Mouse (Mus musculus) C3H10T1/2 (cell line): ENCODE data around the gene Trim66. TPM values are rescaled to one million over a fixed set of nuclear protein-coding genes. Genes with fewer than 3 reads are reported as not detected.

ENCODE experiments used
- polyA plus RNA-seq, 2 experiments: library from polyadenylated mRNA; unstranded; fragments of >200 nt; fragmentation: generic; extraction: Trizol; gene quantifications; one replicate each; pipeline ENCODE4 v1.2.1; 2012; ENCODE audit warnings: missing spikeins in 2 of 2

Gene Trim66
- polyA plus RNA-seq = under 1 TPM; 0.04 to 0.06 TPM

GRCm38 (mm10) chr7:109508034-109508433, at the start of gene Trim66:
Trim66 (minus strand) TSS chr7:109508134.

GRCm38 (mm10) chr7:109518838-109519696, 11.1 kb upstream of the Trim66 start, which contains the start of gene Rpl27a:
Rpl27a (plus strand) TSS chr7:109519147.

GRCm38 (mm10) chr7:109438781-109439591, 68.9 kb downstream of the Trim66 start, which contains the start of gene Stk33:
Stk33 (minus strand) TSS chr7:109439081.

Other genes starting within 250 kb of the Trim66 start
- not detected for gene Stk33, start 69.1 kb downstream of the Trim66 start, polyA plus RNA-seq
- 1,000 to 10,000 TPM; 1,095 to 2,909 TPM for gene Rpl27a, start 11.0 kb upstream of the Trim66 start, polyA plus RNA-seq
- gene St5, start 195.5 kb upstream of the Trim66 start, polyA plus RNA-seq = 10 to 100 TPM in 1 of 2 experiments, 1 to 10 TPM in 1; 4.6 to 11.9 TPM
- gene Akip1, start 195.6 kb upstream of the Trim66 start, polyA plus RNA-seq = not detected
- gene BC051019, start 215.7 kb upstream of the Trim66 start, polyA plus RNA-seq = under 1 TPM; 0.12 to 0.14 TPM
- under 1 TPM; 0.20 to 0.45 TPM for gene Ascl3, start 223.6 kb upstream of the Trim66 start, polyA plus RNA-seq
- 10 to 100 TPM; 22.5 to 53.1 TPM for gene Tmem9b, start 244.7 kb upstream of the Trim66 start, polyA plus RNA-seq